Mouse (Mus musculus) olfactory bulb, adult 2 months (tissue): ENCODE results near the gene Olfr1135. TPM values are rescaled to one million over a fixed set of nuclear protein-coding genes. Genes with fewer than 3 reads are reported as not detected.

Experiments
- H3K27ac ChIP-seq: fragments of 200-500 bp; 2 replicates; pipeline ENCODE4 v1.5.1; 2012; ENCODE audit warnings: low read depth, low read length; ENCODE audit not compliant: insufficient read depth
- H3K4me1 ChIP-seq: fragments of 200-500 bp; 2 replicates; pipeline ENCODE4 v1.6.1; 2012; ENCODE audit warnings: low read length; ENCODE audit not compliant: control insufficient read depth, insufficient read depth
- H3K4me3 ChIP-seq: fragments of 200-500 bp; 2 replicates; pipeline ENCODE4 v1.5.1; 2012; ENCODE audit warnings: mild to moderate bottlenecking, low read depth, low read length, moderate library complexity; ENCODE audit not compliant: insufficient read depth
- CTCF ChIP-seq: fragments of 200-500 bp; IDR thresholded peaks from 2 replicates; pipeline ENCODE4 v1.5.1; 2012; ENCODE audit warnings: low read depth, mild to moderate bottlenecking, low read length, moderate library complexity; ENCODE audit not compliant: insufficient read depth
- POLR2A ChIP-seq: fragments of 200-500 bp; IDR thresholded peaks from 2 replicates; pipeline ENCODE4 v1.6.1; 2012; ENCODE audit warnings: mild to moderate bottlenecking, low read depth, low read length, moderate library complexity; ENCODE audit not compliant: insufficient read depth
- WGBS: fragments of 180-500 bp; shearing (Covaris S2); methylation state at CpG from one replicate; pipeline ENCODE4 v1.1.7; 2018; 5-methylcytosine and 5-hydroxymethylcytosine counted together
- polyA plus RNA-seq: library from polyadenylated mRNA; stranded (reverse); fragments of >200 nt; gene quantifications from 2 replicates; pipeline ENCODE4 v1.2.4, GENCODE M21; 2012; ENCODE audit warnings: low replicate concordance; ENCODE audit not compliant: missing spikeins, insufficient read depth, insufficient read length

Olfr1135 gene
- not detected in 2 replicates for polyA plus RNA-seq

GRCm38 (mm10) chr2:87673564-87673963 is at the start of gene Olfr1135:
Gene Olfr1135 (minus strand): TSS chr2:87673664.
- TF ChIP-seq CTCF = no peak
- no peak for TF ChIP-seq POLR2A
- Histone ChIP-seq H3K27ac (no peak within 1 kb of the TSS), H3K4me1 (no peaks in the 10 kb centered on the region), H3K4me3 (no peak within 1 kb of the TSS)
- 5% methylated on average over 1 of the region's 1 CpGs for WGBS

- H3K4me3 ChIP-seq = no peak within 1 kb of the TSS
- H3K27ac ChIP-seq = no peak within 1 kb of the TSS
- no peaks in the 10 kb centered on the region for H3K4me1 ChIP-seq
- no peak for TF ChIP-seq POLR2A
- no peak for TF ChIP-seq CTCF
Measured at GRCm38 (mm10) chr2:87713079-87713478, 39.6 kb upstream of the Olfr1135 start, which contains the start of gene Olfr1137. Gene Olfr1137 (minus strand): TSS chr2:87713179.

DNA sequence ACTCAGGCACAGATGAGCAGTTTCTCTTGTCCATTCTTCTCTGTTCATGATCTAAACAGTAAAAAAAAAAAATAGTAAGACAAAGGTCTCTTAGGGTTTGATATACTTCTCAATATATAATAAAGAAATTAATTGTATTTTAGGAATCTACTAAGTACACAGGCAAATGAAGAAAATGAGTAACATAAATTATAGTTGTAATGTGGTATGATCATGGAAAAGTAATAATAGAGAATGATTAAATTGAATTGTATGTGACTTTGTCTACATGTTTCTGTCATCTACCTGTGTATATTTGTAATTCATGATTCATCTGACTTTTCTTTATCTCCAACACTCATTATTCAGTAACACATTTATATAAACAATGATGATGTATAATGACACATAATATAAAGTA is 20.4 kb upstream of the Olfr1135 start, which contains the start of gene Olfr1136:
Gene Olfr1136, minus strand, starts transcription at position 101 of the 400 bp plus-strand sequence.
- Histone ChIP-seq H3K4me3 (no peak within 1 kb of the TSS), H3K27ac (no peak within 1 kb of the TSS), H3K4me1 (no peaks in the 10 kb centered on the region)
- TF ChIP-seq POLR2A (no peak), CTCF (no peak)

DNA sequence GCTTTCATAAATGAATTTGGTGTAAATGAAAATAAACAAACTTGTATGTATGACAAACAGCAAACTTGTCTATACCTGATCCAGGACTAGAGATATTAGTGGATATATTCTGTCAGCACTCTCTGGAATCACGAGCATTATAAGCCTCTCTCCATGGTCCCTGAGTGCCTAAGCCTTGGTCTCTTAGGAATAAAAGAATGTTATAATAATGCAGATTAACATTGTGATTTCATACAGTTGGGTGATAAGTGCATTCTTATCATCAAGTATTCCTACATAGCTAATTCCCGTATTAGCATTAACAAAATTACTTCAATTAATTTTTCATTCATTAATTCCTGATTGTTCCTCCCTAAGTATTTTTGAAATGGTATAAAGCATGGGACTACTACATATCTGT is 15.1 kb downstream of the Olfr1135 start, which contains the start of gene Olfr1134:
Gene Olfr1134, minus strand, starts transcription at position 101 of the 400 bp plus-strand sequence.
- Histone ChIP-seq H3K4me3 (no peak within 1 kb of the TSS), H3K27ac (no peak within 1 kb of the TSS), H3K4me1 (no peaks in the 10 kb centered on the region)
- WGBS = 84% methylated on average over 2 of the region's 2 CpGs
- TF ChIP-seq CTCF (no peak), POLR2A (no peak)

- H3K4me3 ChIP-seq = no peak within 1 kb of the TSS
- H3K27ac ChIP-seq = no peak within 1 kb of the TSS
- TF ChIP-seq CTCF = no peak
- TF ChIP-seq POLR2A = no peak
- H3K4me1 ChIP-seq = no peaks in the 10 kb centered on the region
Measured at GRCm38 (mm10) chr2:87647274-87647673, 26.2 kb downstream of the Olfr1135 start, which contains the start of gene Olfr1133. Gene Olfr1133 (minus strand): TSS chr2:87647374.

GRCm38 (mm10) chr2:87642441-87642840 is 31.0 kb downstream of the Olfr1135 start:
- TF ChIP-seq POLR2A = no peak
- TF ChIP-seq CTCF = no peak
- Histone ChIP-seq H3K4me3 (no peak overlapping the region), H3K4me1 (no peaks in the 10 kb centered on the region), H3K27ac (no peak overlapping the region)

DNA sequence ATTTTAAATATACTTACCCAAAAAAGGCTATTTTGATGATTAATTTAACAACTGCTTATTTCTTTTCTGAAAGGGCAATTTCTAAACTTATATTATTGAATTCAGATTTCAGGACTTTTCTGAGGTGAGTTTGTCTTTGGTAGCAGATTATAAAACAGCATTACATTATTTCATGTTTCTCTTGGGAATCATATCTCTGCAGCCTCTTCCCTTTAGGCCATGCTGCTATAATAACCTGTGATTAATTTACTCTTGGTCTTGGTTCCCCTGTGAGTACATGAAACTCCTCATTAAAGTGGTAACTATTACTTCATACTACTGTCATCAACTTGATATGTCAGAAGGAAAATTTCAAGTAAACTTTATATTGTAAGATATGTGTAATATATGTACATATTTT is 36.0 kb downstream of the Olfr1135 start, which contains the start of gene Olfr1132:
Gene Olfr1132, minus strand, starts transcription at position 101 of the 400 bp plus-strand sequence.
- no peak within 1 kb of the TSS for H3K27ac ChIP-seq

GRCm38 (mm10) chr2:87626804-87627203 is 46.7 kb downstream of the Olfr1135 start, which contains the start of gene Olfr1131:
Gene Olfr1131 (plus strand): TSS chr2:87627104.
- no peaks in the 10 kb centered on the region for H3K4me1 ChIP-seq
- no peak within 1 kb of the TSS for H3K4me3 ChIP-seq
- TF ChIP-seq CTCF (no peak), POLR2A (no peak)
- WGBS = 73% methylated on average over 3 of the region's 3 CpGs
- H3K27ac ChIP-seq = no peak within 1 kb of the TSS

More for the DNA sequence above, 36.0 kb downstream of the Olfr1135 start, which contains the start of gene Olfr1132:
- H3K4me3 ChIP-seq = no peak within 1 kb of the TSS
- no peaks in the 10 kb centered on the region for H3K4me1 ChIP-seq
- no peak for TF ChIP-seq POLR2A

Other genes starting within 250 kb of the Olfr1135 start
- gene Olfr1124, start 243.4 kb downstream of the Olfr1135 start, polyA plus RNA-seq = not detected in 2 replicates
- not detected in 2 replicates for gene Olfr1126, start 219.7 kb downstream of the Olfr1135 start, polyA plus RNA-seq
- gene Pramel7, start 176.6 kb downstream of the Olfr1135 start, polyA plus RNA-seq = not detected in 2 replicates
- gene Pramel6, start 167.1 kb downstream of the Olfr1135 start, polyA plus RNA-seq = not detected in 2 replicates
- gene Olfr153, start 141.9 kb downstream of the Olfr1135 start, polyA plus RNA-seq = not detected in 2 replicates
- not detected in 2 replicates for gene Olfr1128, start 128.1 kb downstream of the Olfr1135 start, polyA plus RNA-seq
- gene Olfr1129, start 99.8 kb downstream of the Olfr1135 start, polyA plus RNA-seq = not detected in 2 replicates
- not detected in 2 replicates for gene Olfr1130, start 67.5 kb downstream of the Olfr1135 start, polyA plus RNA-seq
- not detected in 2 replicates for gene Olfr1131, start 46.6 kb downstream of the Olfr1135 start, polyA plus RNA-seq
- gene Olfr1132, start 36.1 kb downstream of the Olfr1135 start, polyA plus RNA-seq = not detected in 2 replicates
- gene Olfr1133, start 26.3 kb downstream of the Olfr1135 start, polyA plus RNA-seq = not detected in 2 replicates
- not detected in 2 replicates for gene Olfr1134, start 15.2 kb downstream of the Olfr1135 start, polyA plus RNA-seq
- not detected in 2 replicates for gene Olfr1136, start 20.3 kb upstream of the Olfr1135 start, polyA plus RNA-seq
- not detected in 2 replicates for gene Olfr1137, start 39.5 kb upstream of the Olfr1135 start, polyA plus RNA-seq
- gene Olfr1138, start 66.3 kb upstream of the Olfr1135 start, polyA plus RNA-seq = not detected in 2 replicates
- not detected in 2 replicates for gene Olfr1140, start 70.1 kb upstream of the Olfr1135 start, polyA plus RNA-seq
- not detected in 2 replicates for gene Olfr1141, start 80.3 kb upstream of the Olfr1135 start, polyA plus RNA-seq
- not detected in 2 replicates for gene Olfr152, start 105.8 kb upstream of the Olfr1135 start, polyA plus RNA-seq
- gene Olfr1143, start 126.9 kb upstream of the Olfr1135 start, polyA plus RNA-seq = not detected in 2 replicates
- not detected in 2 replicates for gene Olfr1145, start 136.2 kb upstream of the Olfr1135 start, polyA plus RNA-seq
- gene Olfr1148, start 156.9 kb upstream of the Olfr1135 start, polyA plus RNA-seq = not detected in 2 replicates
- not detected in 2 replicates for gene Olfr1150-ps1, start 170.3 kb upstream of the Olfr1135 start, polyA plus RNA-seq
- gene Olfr1151, start 182.2 kb upstream of the Olfr1135 start, polyA plus RNA-seq = not detected in 2 replicates
- gene Olfr1152, start 192.8 kb upstream of the Olfr1135 start, polyA plus RNA-seq = not detected in 2 replicates
- not detected in 2 replicates for gene Olfr1153, start 221.3 kb upstream of the Olfr1135 start, polyA plus RNA-seq
- gene Olfr1154, start 231.5 kb upstream of the Olfr1135 start, polyA plus RNA-seq = not detected in 2 replicates